Mouse (Mus musculus) A20 (cell line): ENCODE results near the gene Lca5l.

Source experiments
- DNase-seq: peaks from one replicate; pipeline ENCODE4 v3.0.0-alpha.2; 2011; ENCODE audit warnings: low read depth, low spot score

The Lca5l gene

GRCm38 (mm10) chr16:96191531-96192506, at the start of gene Lca5l:
Gene Lca5l, minus strand, starts transcription at chr16:96192271.
- DNase-seq = peak; percentile 97

- no peak for DNase-seq
Observed at GRCm38 (mm10) chr16:96235366-96235970, 43.4 kb upstream of the Lca5l start, which contains the start of gene B3galt5. Gene B3galt5, plus strand, starts transcription at chr16:96235801.

DNA sequence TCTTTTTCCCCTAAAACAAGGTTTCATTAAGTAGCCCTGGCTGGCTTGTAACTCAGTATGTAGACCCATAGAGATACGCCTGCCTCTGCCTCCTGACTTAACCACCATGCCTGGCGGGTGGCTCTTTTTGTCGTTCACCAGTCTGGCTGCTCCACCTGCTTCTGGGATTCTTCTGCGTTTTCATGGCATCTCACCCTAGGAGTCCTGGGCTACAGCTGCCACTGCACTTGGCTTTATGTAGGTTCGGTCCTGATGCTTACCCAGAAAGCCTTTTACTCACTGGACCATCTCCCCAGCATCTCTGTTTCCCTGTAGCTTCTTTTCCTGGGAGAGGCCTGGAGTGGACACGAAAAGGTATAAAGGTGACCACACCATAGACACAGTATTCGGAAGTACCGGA, 41.9 kb upstream of the Lca5l start:
- DNase-seq = no peak

- no peak for DNase-seq
Observed at GRCm38 (mm10) chr16:96231974-96232373, 39.9 kb upstream of the Lca5l start.

GRCm38 (mm10) chr16:96231251-96231650, 39.2 kb upstream of the Lca5l start:
- DNase-seq = no peak

- DNase-seq = peak; percentile 69
Observed at GRCm38 (mm10) chr16:96230411-96230810, 38.3 kb upstream of the Lca5l start.

- DNase-seq = no peak
Observed at GRCm38 (mm10) chr16:96229044-96229555, 37.0 kb upstream of the Lca5l start.

GRCm38 (mm10) chr16:96228438-96228837, 36.4 kb upstream of the Lca5l start:
- DNase-seq = no peak

DNA sequence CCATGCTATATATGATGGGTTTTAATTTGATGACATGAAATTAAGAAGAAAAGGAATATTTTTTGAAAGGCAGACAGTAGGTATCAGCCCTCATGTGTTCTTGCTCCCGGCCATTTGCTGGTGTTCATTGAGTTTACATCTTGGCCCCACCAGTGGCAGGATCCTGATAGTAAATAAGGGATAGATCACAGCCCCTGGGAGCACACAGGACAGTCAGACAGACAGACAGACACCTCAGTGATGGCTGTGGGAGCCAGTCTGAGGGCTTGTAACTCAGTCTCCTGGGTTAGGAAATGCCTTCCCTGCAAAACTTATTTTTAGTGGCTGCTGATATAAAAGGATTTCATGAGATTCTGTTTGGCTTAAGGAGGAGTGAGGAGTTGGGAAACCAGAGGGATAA, 30.4 kb upstream of the Lca5l start:
- no peak for DNase-seq

DNA sequence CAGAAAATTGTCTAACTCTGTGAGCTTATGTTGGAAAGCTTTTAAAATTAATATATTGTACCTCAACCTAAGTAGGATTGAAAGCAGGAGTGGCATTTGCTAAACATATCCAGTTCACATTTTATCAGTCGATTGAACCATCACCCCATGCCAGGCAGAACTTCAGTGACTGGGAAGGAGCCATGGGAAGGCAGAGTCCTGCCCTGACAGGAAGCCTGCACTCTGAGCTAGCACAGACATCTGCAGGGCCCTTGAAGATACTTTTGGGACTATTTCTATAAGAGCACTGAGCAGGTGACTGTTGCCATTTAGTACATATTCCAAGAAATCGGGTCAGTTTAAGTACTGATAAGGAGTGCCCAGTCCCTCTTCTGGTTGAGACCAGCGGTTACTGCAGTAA, 29.9 kb upstream of the Lca5l start:
- no peak for DNase-seq

DNA sequence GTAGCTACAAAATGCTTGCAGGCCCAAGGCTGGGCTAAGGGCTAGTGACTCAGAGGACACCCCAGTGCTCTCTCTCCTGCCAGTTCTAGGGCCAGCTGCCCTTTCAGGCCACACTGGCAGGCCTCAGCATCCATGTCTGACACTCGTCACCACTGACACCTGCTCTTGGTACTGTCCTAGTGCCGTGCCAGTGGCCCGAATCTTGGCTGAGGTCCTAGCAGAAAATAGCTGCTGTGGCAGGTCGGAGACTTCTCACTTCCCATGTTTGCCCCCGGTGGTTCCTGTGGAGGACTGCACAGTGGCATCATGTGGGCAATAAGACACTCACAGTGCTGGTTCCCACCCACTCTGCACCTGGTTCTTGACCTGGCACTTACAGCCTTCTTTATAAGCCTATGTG, 29.4 kb upstream of the Lca5l start:
- peak; percentile 54 for DNase-seq

DNA sequence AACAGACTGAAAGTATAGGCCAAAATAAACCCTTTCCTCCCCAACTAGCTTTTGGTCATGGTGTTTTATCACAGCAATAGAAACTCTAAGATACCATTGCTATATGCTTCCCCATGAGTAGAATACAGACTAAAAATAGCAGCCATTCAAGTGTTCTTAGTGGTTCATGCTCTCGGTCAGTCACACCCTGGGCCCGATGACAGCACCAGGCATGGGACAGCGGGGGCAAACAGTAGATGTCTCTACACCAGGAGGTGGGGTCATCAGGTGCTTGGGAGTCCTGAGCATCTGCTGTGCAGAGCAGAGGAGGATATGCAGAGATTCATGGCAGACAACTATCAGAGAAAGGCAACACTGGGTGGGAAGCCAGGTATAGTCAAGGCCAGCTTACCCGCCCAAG, 21.0 kb upstream of the Lca5l start:
- no peak for DNase-seq

GRCm38 (mm10) chr16:96210856-96211255, 18.8 kb upstream of the Lca5l start:
- DNase-seq = peak; percentile 50

GRCm38 (mm10) chr16:96209789-96210188, 17.7 kb upstream of the Lca5l start:
- DNase-seq = no peak

DNA sequence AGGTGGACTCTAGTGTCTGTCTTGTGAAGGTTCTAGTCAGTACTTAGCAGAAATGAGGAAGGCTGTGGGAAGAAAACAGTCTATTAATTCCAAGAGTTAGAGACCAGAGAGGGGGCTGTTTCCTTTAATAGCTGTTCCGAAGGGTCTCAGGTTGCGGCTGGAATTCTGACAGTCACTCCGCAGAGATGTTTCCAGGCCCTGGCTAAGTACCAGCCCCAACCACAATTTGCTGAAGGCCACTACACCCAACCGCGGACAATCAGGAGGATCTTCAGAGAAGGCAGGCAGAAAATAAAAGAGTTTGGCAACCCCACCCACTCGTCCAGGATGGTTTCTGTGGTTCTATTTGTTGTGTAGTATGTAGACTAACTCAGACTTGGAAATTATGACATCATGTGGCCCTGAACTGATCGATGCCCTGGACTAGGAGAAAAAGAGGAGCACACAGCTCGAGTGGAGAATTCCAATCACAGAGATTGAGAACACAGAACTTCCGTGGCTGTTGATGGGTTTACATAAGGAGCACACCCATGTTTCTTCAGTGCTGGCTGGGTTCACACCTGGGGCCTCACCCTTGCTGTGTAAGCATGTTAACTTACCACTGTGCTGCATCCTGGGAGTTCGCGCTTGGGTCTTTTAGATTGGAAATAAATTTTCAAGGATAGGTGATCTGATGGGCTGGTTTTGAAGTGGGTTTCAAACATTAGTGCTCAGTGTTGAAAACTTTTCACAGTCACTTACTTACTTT, 9.6 kb upstream of the Lca5l start:
- no peak for DNase-seq

DNA sequence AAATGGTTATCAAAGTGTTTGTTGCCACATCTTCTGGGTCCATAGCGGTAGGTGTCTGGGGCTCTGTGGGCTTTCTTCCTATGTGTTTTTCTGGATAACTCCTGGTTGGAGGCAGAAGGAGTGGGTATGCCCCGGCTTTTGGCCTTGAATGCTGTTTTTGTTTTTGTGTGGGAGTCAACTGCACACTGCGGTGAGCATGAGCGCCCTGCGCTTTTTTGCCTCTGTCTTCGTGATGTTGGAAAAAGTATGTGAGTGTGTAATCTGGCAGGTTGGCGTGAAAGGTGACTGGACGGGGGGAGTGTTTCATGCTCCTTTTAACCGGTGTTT, 8.6 kb upstream of the Lca5l start:
- DNase-seq = no peak

DNA sequence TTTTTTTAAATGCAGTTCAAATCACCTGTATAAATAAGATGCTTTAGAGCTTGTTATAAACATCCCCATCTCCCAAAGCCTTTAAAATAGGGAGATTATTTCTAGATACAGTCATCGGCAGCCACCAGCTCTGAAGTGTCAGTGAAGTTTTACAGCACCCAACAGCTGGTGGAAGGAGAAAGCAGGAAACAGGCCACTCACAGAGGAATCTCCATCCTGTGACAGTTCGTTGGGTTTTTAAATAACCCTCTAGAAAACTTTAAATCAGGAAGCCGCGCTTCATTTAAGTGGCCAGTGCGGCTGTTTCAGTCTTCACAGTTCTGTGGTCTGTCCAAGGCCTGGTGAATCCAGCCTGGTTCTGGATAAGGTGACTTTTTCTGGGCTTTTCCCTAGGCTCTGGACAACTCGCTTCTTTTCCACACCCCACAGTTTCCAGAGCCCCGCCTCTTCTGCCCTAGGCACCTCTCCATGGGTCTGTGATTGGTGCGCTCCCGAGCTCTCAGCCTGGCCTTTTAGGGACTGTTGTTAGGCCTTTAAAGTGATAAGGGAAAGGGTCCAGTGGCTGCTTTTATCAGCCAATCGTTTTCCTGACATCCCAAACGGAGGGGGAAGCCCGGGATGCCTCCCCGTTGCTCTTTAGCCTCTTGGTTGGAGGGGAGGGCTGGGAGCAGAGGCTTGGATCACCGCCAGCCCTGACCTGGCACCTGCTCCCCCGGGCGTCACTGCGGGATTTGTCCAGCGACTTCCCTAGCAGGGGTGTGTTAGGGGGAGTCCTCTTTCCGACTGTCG, 8.0 kb upstream of the Lca5l start, which contains the start of gene Sh3bgr:
Gene Sh3bgr (plus strand): TSS at position 538 of the 789 bp plus-strand sequence.
- no peak for DNase-seq

DNA sequence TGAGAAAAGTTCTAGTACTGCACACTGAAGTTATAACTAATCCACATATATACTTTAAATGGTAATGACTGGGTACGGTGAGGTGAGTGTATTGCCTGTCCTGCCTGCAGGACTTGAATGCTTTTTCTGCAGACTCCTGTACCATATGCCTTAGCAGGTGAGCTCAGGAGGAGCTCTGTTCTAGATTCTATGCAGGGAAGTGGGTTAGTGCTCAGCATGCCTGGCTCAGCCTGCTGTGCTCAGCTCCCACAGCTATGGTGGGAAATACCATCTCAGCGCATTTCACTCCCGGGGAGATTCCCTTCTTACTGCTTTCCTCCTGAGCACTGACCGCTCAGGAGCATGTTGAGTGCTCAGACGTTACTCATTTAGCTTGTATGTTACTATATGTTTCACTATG, 4.5 kb downstream of the Lca5l start:
- no peak for DNase-seq

DNA sequence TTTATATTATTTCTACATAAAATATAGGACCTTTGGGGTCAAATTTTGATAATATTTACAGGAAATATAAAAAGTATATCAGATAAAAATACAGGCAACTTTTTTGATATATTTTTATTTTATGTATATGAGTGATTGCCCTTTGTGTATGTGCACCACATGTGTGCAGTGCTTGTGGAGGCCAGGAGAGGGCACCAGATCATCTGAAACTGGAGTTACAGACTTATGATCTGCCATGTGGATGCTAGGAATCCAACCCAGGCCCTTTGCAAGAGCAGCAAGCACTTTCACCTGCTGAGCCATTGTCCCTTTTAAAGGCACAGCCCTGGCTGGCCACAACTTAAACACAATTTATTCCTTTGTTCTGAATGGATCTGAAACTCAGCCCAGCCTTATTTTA, 12.9 kb downstream of the Lca5l start:
- no peak for DNase-seq

DNA sequence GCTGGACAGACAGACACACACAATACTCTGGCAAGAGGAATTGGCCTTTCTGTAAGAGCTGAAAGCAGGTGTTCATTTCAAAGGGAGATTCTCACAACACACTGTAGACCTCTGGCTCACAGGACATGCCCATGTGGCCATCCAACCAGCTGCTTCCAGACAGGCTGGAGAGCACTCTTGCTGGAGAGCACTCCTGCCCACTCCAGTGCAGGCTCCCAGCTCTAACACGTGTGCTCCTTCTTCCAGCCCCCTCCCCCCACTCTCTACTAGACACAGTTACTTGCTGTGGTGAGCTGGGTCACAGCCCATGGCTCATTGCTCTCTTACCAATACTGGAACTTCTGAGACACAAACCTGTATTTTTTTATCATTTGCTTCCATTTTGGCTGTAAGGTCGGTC, 16.7 kb downstream of the Lca5l start:
- DNase-seq = no peak

GRCm38 (mm10) chr16:96173648-96174047, 18.4 kb downstream of the Lca5l start:
- DNase-seq = no peak
